Mouse (Mus musculus) mesoderm, embryonic 11.5 days (tissue): Measurements from ENCODE around the gene Krtcap3.

Experiments used
- DNase-seq: peaks from one replicate; pipeline ENCODE4 v3.0.0-alpha.2; 2012; ENCODE audit warnings: low read depth, low spot score

The Krtcap3 gene

DNA sequence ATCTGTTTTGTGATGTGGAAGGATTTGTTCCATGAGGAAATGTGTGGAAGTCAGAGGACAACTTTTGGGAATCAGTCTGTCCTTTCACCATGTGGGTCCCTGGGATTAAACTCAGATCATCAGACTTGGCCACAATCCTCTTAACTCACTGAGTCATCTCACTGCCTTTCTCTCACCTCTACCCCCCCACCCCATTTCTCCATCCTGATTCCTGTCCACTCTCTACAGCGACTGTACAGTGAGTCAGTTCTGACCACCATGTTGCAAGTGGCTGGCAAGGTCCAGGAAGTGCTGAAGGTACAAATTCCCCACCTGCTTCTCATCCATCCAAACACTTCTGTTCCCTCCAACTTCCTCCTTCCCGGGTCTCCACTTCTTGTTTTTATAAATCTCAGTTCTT lies 47.0 kb downstream of the Krtcap3 start:
- no peak for DNase-seq

DNA sequence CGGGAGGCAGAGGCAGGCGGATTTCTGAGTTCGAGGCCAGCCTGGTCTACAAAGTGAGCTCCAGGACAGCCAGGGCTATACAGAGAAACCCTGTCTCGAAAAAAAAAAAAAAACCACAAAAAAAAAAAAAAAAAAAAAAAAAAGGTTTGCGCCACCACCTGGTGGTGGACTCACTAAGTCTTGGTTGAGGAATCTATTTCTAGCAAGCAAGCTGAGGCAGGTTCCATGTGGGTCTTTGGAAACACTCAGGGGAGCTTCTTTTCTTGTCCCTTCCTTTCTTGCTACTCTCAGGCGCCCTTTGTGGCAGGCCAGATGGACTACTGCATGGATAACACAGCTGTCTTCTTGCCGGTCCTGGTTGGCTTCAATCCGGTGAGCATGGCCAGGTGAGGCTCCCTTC lies 50.4 kb downstream of the Krtcap3 start:
- DNase-seq: no peak
